Mouse (Mus musculus) yolk sac, embryonic 10.5 days (tissue): ENCODE results near the gene Poldip3.

ENCODE experiments used
- DNase-seq: peaks from one replicate; pipeline ENCODE4 v3.0.0-alpha.2; 2017; ENCODE audit warnings: low spot score

Gene Poldip3

DNA sequence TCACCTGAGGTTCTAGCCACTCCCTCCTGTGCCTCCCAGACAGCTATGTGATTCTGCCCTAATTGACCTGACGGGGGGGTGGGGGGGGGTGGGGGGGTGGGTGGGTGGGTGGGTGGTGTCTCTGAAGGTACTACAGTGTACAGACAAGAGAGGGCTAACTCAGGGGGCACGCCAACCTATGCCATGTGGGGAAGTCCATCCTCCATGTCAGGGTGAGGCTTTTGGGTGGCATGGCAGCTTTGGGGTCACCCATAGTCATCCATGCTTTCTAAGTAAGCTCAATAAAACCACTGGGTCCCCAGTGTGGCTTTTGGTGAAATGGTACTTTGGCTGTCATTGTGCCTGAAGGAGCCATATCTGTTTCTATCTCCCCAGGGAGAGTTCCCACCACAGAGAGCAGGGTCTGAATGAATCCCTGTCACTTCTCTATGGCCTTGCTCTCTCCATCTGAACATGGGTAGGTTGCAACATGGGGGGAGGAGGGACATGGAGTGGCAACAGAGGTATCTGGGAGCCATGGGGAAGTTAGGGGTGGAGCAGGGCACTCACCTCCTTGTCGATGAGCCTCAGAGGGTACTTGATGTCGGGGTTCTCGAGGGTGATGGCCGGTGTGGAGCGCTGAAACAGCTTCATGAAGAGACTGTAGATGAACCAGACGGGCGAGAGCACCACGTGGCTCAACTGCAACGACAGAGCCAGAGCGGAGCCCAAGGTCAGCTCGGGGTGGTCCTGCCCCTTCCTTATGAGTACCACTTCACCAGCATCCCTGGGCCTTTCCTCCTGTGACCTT, 16.5 kb upstream of the Poldip3 start:
- DNase-seq, result no peak

- peak; percentile 27 for DNase-seq
These were observed 15.8 kb upstream of the Poldip3 start for GRCm38 (mm10) chr15:83164971-83165471.

- DNase-seq, result peak; percentile 30
These were observed 13.8 kb upstream of the Poldip3 start for GRCm38 (mm10) chr15:83162818-83163485.

DNA sequence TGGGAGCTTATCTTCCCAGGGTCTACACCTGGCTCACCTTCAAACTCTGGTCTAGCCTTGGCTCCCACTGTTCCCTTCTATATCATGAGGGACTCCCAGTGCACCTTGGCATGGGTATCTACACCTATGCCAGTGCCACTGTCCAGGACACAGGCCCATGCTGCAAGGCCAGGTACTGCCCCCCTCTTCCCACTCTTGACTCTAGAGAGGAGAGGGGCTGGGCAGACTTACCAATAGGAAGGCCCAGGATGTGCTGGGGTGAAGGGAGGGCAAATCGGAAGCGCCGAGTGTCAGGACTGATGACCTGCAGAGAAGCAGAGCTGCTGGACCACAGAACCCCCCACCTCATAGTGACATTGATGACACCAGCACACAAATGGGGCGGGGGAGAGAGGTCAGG, 12.8 kb upstream of the Poldip3 start:
- DNase-seq, result no peak

GRCm38 (mm10) chr15:83161062-83161748, 12.0 kb upstream of the Poldip3 start:
- DNase-seq, result no peak

GRCm38 (mm10) chr15:83160561-83160960, 11.4 kb upstream of the Poldip3 start:
- DNase-seq, result no peak

DNA sequence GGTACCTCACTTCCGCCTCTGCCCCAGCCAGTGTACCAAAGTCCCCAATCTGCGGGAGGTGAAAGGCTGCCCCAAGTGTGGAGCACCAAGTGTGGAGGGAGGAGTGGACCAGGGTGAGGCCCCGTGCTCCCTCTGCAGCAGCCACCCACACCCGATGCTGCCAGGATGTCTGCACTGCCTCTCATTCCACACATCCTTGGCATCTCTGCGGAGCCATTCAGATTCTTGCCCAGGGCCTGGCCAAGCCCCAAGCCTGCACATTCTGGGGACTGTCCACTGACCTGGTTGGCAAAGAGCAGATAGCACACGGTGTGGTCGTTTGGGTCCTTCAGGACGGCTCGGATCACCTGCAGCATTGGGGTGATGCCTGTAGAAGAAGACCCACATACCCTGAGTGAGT, 10.6 kb upstream of the Poldip3 start:
- no peak for DNase-seq

GRCm38 (mm10) chr15:83158587-83159160, 9.5 kb upstream of the Poldip3 start:
- no peak for DNase-seq

GRCm38 (mm10) chr15:83157667-83158064, 8.5 kb upstream of the Poldip3 start:
- DNase-seq, result no peak

- DNase-seq, result peak; percentile 57
These were observed 7.9 kb upstream of the Poldip3 start for GRCm38 (mm10) chr15:83156929-83157666.

DNA sequence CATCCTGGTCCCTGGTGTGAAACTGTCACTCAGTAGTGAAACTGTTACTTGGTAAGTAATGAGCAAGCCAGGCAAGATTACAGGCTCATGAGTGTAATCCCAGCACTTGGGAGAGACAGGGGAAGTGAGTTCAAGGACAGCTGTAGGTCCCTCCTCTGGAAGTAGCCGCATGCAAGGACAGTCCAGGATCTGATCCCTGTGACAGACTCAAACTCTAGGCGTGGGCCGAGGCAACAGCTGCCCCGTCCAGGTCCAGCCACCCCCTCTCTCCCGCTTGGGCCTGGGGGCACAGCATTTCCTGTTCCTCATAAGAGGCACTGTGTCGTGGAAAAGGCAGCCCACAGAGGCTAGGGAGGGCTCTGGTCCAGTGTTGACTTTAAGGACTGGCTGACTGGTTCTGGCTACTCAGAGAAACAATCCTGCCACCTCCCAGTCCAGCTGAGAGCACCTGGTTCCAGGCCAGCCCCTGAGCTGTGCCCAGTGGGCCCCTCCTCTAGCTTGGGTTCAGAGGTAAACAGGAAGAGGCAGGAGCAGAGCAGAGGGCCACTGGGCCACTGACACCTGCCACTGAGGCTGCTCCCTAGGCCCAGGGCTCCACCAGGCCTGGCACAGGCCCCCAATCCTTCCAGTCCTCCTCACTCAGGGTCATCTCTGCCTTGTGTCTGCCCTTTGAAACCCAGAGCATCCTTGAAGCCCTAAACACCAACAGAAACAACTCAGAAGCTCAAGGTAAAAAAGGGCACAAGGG, 6.7 kb upstream of the Poldip3 start:
- DNase-seq, result no peak

- DNase-seq, result no peak
These were observed 5.1 kb upstream of the Poldip3 start for GRCm38 (mm10) chr15:83154309-83154708.

GRCm38 (mm10) chr15:83150694-83151093, 1.5 kb upstream of the Poldip3 start:
- DNase-seq, result no peak

DNA sequence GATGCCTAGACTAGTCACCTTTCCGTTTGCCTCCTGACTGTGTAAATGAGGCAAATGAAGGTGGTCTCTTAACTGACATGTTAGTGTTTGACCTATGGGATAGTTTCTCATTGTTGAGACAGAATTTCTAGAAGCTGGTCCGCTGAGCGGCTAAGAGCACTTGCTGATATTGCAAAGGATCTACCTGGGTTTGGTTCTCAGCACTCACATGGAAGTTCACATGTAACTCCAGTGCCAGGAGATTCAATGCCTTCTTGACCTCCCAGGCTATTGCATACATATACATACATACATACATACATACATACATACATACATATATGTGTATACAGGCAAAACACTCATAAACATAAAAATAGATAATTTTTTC, 874 bp upstream of the Poldip3 start:
- no peak for DNase-seq

- DNase-seq, result no peak
These were observed 386 bp downstream of the Poldip3 start for GRCm38 (mm10) chr15:83148801-83149195.

DNA sequence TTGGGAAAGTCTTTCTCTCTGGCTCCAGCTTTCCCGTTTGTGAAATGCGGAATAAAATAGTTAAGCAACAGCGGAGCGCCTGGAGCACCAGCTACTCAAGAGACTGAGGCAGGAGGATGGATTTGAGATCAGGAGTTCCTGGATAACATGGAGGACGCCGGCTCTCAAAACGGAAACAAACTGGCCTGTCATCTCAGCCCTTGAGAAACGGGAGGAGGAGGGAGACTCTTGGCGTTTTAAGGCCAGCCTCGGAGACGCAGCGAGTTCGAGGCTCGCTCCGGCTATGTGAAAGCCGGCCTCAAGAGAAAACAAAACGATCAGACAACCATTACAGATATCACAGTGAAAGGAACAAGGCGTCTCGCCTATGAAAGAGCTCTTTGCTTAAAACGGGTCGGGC, 789 bp downstream of the Poldip3 start:
- DNase-seq, result no peak

DNA sequence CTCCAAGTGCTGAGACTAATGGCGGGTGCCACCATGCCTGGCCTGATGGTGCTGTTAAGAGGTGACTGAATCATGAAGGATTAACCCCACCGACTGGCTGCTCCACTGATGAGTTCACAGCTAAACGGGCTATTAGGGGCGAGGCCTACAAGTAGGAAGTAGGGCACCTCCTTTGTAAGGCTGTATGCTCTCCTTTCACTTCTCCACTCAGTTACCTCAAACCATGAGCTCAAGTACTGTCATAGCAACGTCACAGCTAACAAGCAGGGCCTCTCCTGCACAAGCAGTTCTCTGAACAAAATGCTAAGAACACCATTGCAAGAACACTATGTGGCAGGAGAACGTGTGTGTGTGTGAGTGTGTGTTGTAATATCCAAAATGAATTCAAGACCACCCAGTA, 3.6 kb downstream of the Poldip3 start:
- no peak for DNase-seq

DNA sequence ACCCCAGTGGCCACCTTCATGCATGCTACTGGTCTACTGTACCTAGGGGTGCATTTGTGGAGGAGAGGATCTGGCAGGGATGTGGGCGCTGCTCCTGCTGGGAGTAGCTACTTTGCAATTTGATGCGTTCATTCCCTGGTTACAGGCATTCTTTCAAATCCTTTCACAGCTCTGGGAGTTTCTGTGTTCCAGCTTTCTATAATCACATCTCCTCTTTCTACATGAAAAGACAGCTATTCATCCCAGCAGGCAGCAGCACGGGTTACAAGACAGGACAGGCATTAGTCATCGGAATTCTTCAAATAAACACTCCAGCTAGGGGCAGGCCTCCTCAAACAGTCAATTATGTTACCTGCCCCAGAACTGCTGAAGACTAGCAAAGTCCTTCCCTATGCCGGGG, 6.3 kb downstream of the Poldip3 start:
- peak; percentile 38 for DNase-seq

DNA sequence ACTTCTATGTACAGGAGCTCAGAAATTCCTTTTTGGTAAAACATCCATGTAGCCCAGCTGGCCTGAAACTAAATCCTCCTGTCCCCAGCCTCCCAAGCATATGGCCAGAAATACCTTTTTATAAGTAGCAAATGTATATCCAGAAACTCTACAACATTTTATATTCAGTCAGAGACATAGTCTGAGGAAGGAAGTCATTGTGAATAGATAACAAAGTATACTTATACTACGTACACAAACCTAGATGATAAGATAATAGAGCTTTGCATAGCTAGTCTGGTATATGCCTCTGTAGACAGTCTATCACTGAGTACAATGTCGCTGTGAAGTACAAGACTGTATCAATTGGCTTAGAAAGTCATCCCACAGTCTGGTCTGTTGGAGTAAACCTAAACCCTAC, 13.5 kb downstream of the Poldip3 start:
- no peak for DNase-seq

DNA sequence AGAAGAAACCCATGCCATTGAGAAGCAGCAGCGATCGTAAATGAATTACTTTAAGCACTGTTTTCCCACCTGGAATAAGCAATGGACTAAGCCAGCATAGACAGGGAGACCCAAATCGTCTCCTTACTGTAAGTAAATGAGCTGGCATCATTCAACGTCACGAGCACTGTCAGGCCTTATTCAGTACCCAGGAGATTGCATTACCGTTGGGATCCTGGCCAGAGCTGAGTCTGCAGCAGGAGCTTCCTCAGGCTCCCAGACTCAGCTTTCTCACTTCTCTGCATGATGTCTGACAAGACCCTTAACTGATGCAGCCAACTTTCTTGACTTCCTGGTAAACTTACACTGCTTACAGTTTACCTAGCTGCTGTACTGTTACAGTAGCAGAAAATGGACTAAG, 14.5 kb downstream of the Poldip3 start:
- DNase-seq, result no peak
